Mouse (Mus musculus) myocyte (in vitro differentiated cells): ENCODE measurements at regions not wholly inside any gene's neighbourhood (a gene's known extent, or its start where the extent isn't known, plus 50 kb on each side); places are given as distances from the start of the nearest gene placed in this dataset.

Experiments
- MAX ChIP-seq: IDR thresholded peaks from one replicate; pipeline ENCODE4 v1.6.1; 2011; ENCODE audit warnings: low read depth, mild to moderate bottlenecking, control low read depth
- MYOD1 ChIP-seq, 3 experiments: IDR thresholded peaks; one replicate each; pipeline ENCODE4 v1.6.1; 2011; ENCODE audit warnings: control low read depth in 2 of 3, low read depth in 2 of 3, mild to moderate bottlenecking in 2 of 3, moderate library complexity in 1 of 3; ENCODE audit not compliant: insufficient read length in 2 of 3, control insufficient read depth in 1 of 3
- POLR2A ChIP-seq: IDR thresholded peaks from one replicate; pipeline ENCODE4 v1.6.1; 2011; ENCODE audit warnings: low read depth, mild to moderate bottlenecking, control low read depth, moderate library complexity; ENCODE audit not compliant: insufficient read length
- SRF ChIP-seq: IDR thresholded peaks from one replicate; pipeline ENCODE4 v1.6.1; 2011; ENCODE audit warnings: low read depth; ENCODE audit not compliant: control insufficient read depth, insufficient read length
- TCF12 ChIP-seq: IDR thresholded peaks from one replicate; pipeline ENCODE4 v1.6.1; 2011; ENCODE audit warnings: mild to moderate bottlenecking, control low read depth; ENCODE audit not compliant: poor library complexity, insufficient read depth, severe bottlenecking
- TCF3 ChIP-seq: IDR thresholded peaks from one replicate; pipeline ENCODE4 v1.6.1; 2011; ENCODE audit warnings: low read depth, control low read depth; ENCODE audit not compliant: insufficient read length

DNA sequence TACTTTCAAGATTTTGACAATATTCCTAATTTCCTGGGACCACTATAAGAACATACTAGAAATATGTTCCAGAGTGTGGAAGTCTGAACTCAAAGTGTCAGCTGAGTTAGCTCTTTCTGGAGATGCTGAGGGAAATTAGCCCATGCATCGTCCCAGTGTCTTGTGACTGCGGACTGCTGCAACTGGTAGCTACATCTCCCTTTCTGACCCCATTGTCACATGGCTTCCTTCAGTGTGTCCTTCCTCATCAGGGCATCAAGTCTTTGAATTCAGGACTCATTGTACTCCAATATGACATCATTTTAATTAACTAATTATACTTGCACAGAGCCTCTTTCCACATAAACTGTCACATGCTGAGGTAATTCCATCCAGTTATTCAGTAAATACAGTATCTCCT is 71.4 kb upstream of the Abca1 start:
- TF ChIP-seq POLR2A (no peak), SRF (no peak), MAX (no peak), TCF3 (no peak), MYOD1 (IDR thresholded peaks at IDR 0.05; ENCODE audit: control insufficient read depth in 1 of 3, insufficient read length in 2 of 3, low read depth in 2 of 3) (no peak), TCF12 (no peak)
